Mouse (Mus musculus): ENCODE data around the gene Pdpk1. TPM values are rescaled to one million over a fixed set of nuclear protein-coding genes. Genes with fewer than 3 reads are reported as not detected.
"Not testable (repeated sequence)": the region's sequence is repeated elsewhere in the genome, so short reads cannot be mapped to it uniquely, and the experiment has no call there.

Pdpk1 gene
- polyA plus RNA-seq, 1 experiment: 42.6 TPM

- Histone ChIP-seq H3K4me3 (ENCODE audit: insufficient read depth, low read length) (no peak overlapping the region), H3K27ac (ENCODE audit: insufficient read depth, low read length) (no peak overlapping the region), H3K4me1 (ENCODE audit: control insufficient read depth, insufficient read depth, low read length) (no peaks in the 10 kb centered on the region)
- TF ChIP-seq POLR2A (IDR thresholded peaks at IDR 0.05; ENCODE audit: low read depth, low read length): no peak
- TF ChIP-seq CTCF (IDR thresholded peaks at IDR 0.05; ENCODE audit: borderline replicate concordance, insufficient read depth, low read length): no peak
Observed at GRCm38 (mm10) chr17:24098354-24098753, 52.4 kb downstream of the Pdpk1 start.

- no peaks in the 10 kb centered on the region for H3K4me1 ChIP-seq (ENCODE audit: control insufficient read depth, insufficient read depth, low read length)
- TF ChIP-seq CTCF (IDR thresholded peaks at IDR 0.05; ENCODE audit: borderline replicate concordance, insufficient read depth, low read length) (no peak), POLR2A (IDR thresholded peaks at IDR 0.05; ENCODE audit: low read depth, low read length) (no peak)
- no peak overlapping the region for H3K4me3 ChIP-seq (ENCODE audit: insufficient read depth, low read length)
- no peak overlapping the region for H3K27ac ChIP-seq (ENCODE audit: insufficient read depth, low read length)
Observed at GRCm38 (mm10) chr17:24090575-24090974, 60.1 kb downstream of the Pdpk1 start.

- H3K4me1 ChIP-seq (ENCODE audit: control insufficient read depth, insufficient read depth, low read length); H3K27ac ChIP-seq (ENCODE audit: insufficient read depth, low read length); H3K4me3 ChIP-seq (ENCODE audit: insufficient read depth, low read length): not testable (repeated sequence)
Observed at GRCm38 (mm10) chr17:24086399-24086798, 64.3 kb downstream of the Pdpk1 start.

- Histone ChIP-seq H3K4me3 (ENCODE audit: insufficient read depth, low read length) (no peak overlapping the region), H3K27ac (ENCODE audit: insufficient read depth, low read length) (no peak overlapping the region), H3K4me1 (ENCODE audit: control insufficient read depth, insufficient read depth, low read length) (no peaks in the 10 kb centered on the region)
- TF ChIP-seq POLR2A (IDR thresholded peaks at IDR 0.05; ENCODE audit: low read depth, low read length) (no peak), CTCF (IDR thresholded peaks at IDR 0.05; ENCODE audit: borderline replicate concordance, insufficient read depth, low read length) (no peak)
Observed at GRCm38 (mm10) chr17:24084593-24084992, 66.1 kb downstream of the Pdpk1 start.

GRCm38 (mm10) chr17:24077101-24077500 lies 73.6 kb downstream of the Pdpk1 start:
- Histone ChIP-seq H3K4me3 (ENCODE audit: insufficient read depth, low read length) (no peak overlapping the region), H3K27ac (ENCODE audit: insufficient read depth, low read length) (no peak overlapping the region)
- no peak for TF ChIP-seq CTCF (IDR thresholded peaks at IDR 0.05; ENCODE audit: borderline replicate concordance, insufficient read depth, low read length)
- TF ChIP-seq POLR2A (IDR thresholded peaks at IDR 0.05; ENCODE audit: low read depth, low read length): no peak

GRCm38 (mm10) chr17:24072919-24073696 lies 77.6 kb downstream of the Pdpk1 start, which contains the start of gene Kctd5:
Gene Kctd5 (minus strand): TSS chr17:24073485.
- TF ChIP-seq CTCF (IDR thresholded peaks at IDR 0.05; ENCODE audit: borderline replicate concordance, insufficient read depth, low read length): no peak
- peak; percentile 88 for TF ChIP-seq POLR2A (IDR thresholded peaks at IDR 0.05; ENCODE audit: low read depth, low read length)
- peak within 1 kb of the TSS; percentile 95 for H3K4me3 ChIP-seq (ENCODE audit: insufficient read depth, low read length)
- H3K4me1 ChIP-seq (ENCODE audit: control insufficient read depth, insufficient read depth, low read length): peaks cover 17% of the 10 kb centered on the region; the same call in 1 of the 2 replicates
- peak within 1 kb of the TSS; percentile 65 for H3K27ac ChIP-seq (ENCODE audit: insufficient read depth, low read length)

More at GRCm38 (mm10) chr17:24077101-24077500, 73.6 kb downstream of the Pdpk1 start:
- H3K4me1 ChIP-seq (ENCODE audit: control insufficient read depth, insufficient read depth, low read length): no peaks in the 10 kb centered on the region

GRCm38 (mm10) chr17:24069531-24069930 lies 81.2 kb downstream of the Pdpk1 start:
- H3K27ac ChIP-seq (ENCODE audit: insufficient read depth, low read length): peak overlapping the region; percentile 58; the same call in 1 of the 2 replicates
- no peak for TF ChIP-seq POLR2A (IDR thresholded peaks at IDR 0.05; ENCODE audit: low read depth, low read length)
- TF ChIP-seq CTCF (IDR thresholded peaks at IDR 0.05; ENCODE audit: borderline replicate concordance, insufficient read depth, low read length): no peak
- peaks cover 22% of the 10 kb centered on the region for H3K4me1 ChIP-seq (ENCODE audit: control insufficient read depth, insufficient read depth, low read length)
- H3K4me3 ChIP-seq (ENCODE audit: insufficient read depth, low read length): no peak overlapping the region

- Histone ChIP-seq H3K4me1 (ENCODE audit: control insufficient read depth, insufficient read depth, low read length) (peaks cover 22% of the 10 kb centered on the region), H3K4me3 (ENCODE audit: insufficient read depth, low read length) (no peak overlapping the region), H3K27ac (ENCODE audit: insufficient read depth, low read length) (peak overlapping the region; percentile 84)
- TF ChIP-seq CTCF (IDR thresholded peaks at IDR 0.05; ENCODE audit: borderline replicate concordance, insufficient read depth, low read length) (no peak), POLR2A (IDR thresholded peaks at IDR 0.05; ENCODE audit: low read depth, low read length) (no peak)
Observed at GRCm38 (mm10) chr17:24068271-24068670, 82.5 kb downstream of the Pdpk1 start.

- TF ChIP-seq CTCF (IDR thresholded peaks at IDR 0.05; ENCODE audit: borderline replicate concordance, insufficient read depth, low read length): no peak
- no peak for TF ChIP-seq POLR2A (IDR thresholded peaks at IDR 0.05; ENCODE audit: low read depth, low read length)
- Histone ChIP-seq H3K27ac (ENCODE audit: insufficient read depth, low read length) (no peak overlapping the region), H3K4me1 (ENCODE audit: control insufficient read depth, insufficient read depth, low read length) (peaks cover 10% of the 10 kb centered on the region)
Observed at GRCm38 (mm10) chr17:24062459-24063155, 88.1 kb downstream of the Pdpk1 start.

GRCm38 (mm10) chr17:24057730-24058245 lies 92.9 kb downstream of the Pdpk1 start:
- Histone ChIP-seq H3K4me1 (ENCODE audit: control insufficient read depth, insufficient read depth, low read length) (peaks cover 10% of the 10 kb centered on the region), H3K27ac (ENCODE audit: insufficient read depth, low read length) (peak overlapping the region; percentile 30; the same call in 1 of the 2 replicates), H3K4me3 (ENCODE audit: insufficient read depth, low read length) (no peak overlapping the region)
- TF ChIP-seq POLR2A (IDR thresholded peaks at IDR 0.05; ENCODE audit: low read depth, low read length) (no peak), CTCF (IDR thresholded peaks at IDR 0.05; ENCODE audit: borderline replicate concordance, insufficient read depth, low read length) (no peak)

More at GRCm38 (mm10) chr17:24062459-24063155, 88.1 kb downstream of the Pdpk1 start:
- no peak overlapping the region for H3K4me3 ChIP-seq (ENCODE audit: insufficient read depth, low read length)
